Mouse (Mus musculus) limb, embryonic 15.5 days (tissue): ENCODE data around the gene Cd209g. TPM values are rescaled to one million over a fixed set of nuclear protein-coding genes. Genes with fewer than 3 reads are reported as not detected.
A peak's percentile ranks its signal among the peaks of the same experiment; 100 is the strongest.
"Not testable (repeated sequence)": the region's sequence is repeated elsewhere in the genome, so short reads cannot be mapped to it uniquely, and the experiment has no call there.

Experiments
- ATAC-seq: fragments of 200-750 bp; cut with Nextera tagmentation; 2 replicates; pipeline ENCODE4 v1.8.0; 2017; ENCODE audit warnings: low read depth, moderate TSS enrichment; ENCODE audit not compliant: insufficient number of reproducible peaks, low FRiP score, low TSS enrichment
- H3K27ac ChIP-seq: fragments of 300-500 bp; sonication (generic); 2 replicates; pipeline ENCODE4 v1.5.1; 2015; ENCODE audit warnings: moderate library complexity, mild to moderate bottlenecking, inconsistent platforms
- H3K27me3 ChIP-seq: fragments of 300-500 bp; sonication (generic); 2 replicates; pipeline ENCODE4 v1.6.1; 2015; ENCODE audit warnings: inconsistent platforms
- H3K36me3 ChIP-seq: fragments of 300-500 bp; sonication (generic); 2 replicates; pipeline ENCODE4 v1.6.1; 2015; ENCODE audit warnings: inconsistent platforms
- H3K4me1 ChIP-seq: fragments of 300-500 bp; sonication (generic); 2 replicates; pipeline ENCODE4 v1.6.1; 2015; ENCODE audit warnings: inconsistent platforms
- H3K4me2 ChIP-seq: fragments of 300-500 bp; sonication (generic); 2 replicates; pipeline ENCODE4 v1.6.1; 2015; ENCODE audit warnings: mild to moderate bottlenecking, inconsistent platforms
- H3K4me3 ChIP-seq: fragments of 300-500 bp; sonication (generic); 2 replicates; pipeline ENCODE4 v1.5.1; 2015; ENCODE audit warnings: mild to moderate bottlenecking, inconsistent platforms
- H3K9ac ChIP-seq: fragments of 300-500 bp; sonication (generic); 2 replicates; pipeline ENCODE4 v1.6.1; 2015; ENCODE audit warnings: inconsistent platforms
- H3K9me3 ChIP-seq: fragments of 300-500 bp; sonication (generic); 2 replicates; pipeline ENCODE4 v1.6.1; 2016; ENCODE audit warnings: inconsistent platforms
- WGBS: fragments of 180-500 bp; shearing (Covaris S2); methylation state at CpG from one replicate; pipeline ENCODE4 v1.1.7; 2015; 5-methylcytosine and 5-hydroxymethylcytosine counted together
- polyA plus RNA-seq: library from polyadenylated mRNA; unstranded; fragments of >200 nt; fragmentation: Nextera tagmentation; extraction: Ambion mirVana; gene quantifications from 2 replicates; pipeline ENCODE4 v1.2.1, GENCODE M21; 2015

The Cd209g gene
- polyA plus RNA-seq, result not detected in 2 replicates

DNA sequence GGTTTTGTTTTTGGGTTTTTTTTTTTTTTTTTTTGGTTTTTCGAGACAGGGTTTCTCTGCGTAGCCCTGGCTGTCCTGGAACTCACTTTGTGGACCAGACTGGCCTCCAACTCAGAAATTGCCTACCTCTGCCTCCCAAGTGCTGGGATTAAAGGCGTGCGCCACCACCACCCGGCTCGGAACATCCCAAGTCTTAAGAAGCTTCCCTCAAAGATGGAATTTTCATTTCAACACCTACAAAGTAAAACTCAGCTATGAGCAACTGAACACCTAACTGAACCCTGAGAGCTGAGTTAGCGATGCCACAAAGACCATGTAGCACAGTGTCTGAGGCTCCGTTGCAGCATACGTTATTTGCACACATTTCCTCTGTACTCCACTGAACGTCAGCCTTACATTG lies at the start of gene Cd209g:
Cd209g (plus strand) TSS at position 301 of the 400 bp plus-strand sequence.
- no peak for ATAC-seq
- no peak within 1 kb of the TSS for H3K9ac ChIP-seq
- H3K27me3 ChIP-seq, result 0 out of 2 replicates have a peak, but pooled peaks cover 7% of the 10 kb centered on the region
- H3K4me1 ChIP-seq, result no peaks in the 10 kb centered on the region
- no peaks in the 10 kb centered on the region for H3K36me3 ChIP-seq
- H3K27ac ChIP-seq, result no peak within 1 kb of the TSS
- 91% methylated on average over 10 of the region's 10 CpGs for WGBS
- H3K4me3 ChIP-seq, result no peak within 1 kb of the TSS
- H3K4me2 ChIP-seq, result no peak within 1 kb of the TSS
- no peaks in the 10 kb centered on the region for H3K9me3 ChIP-seq

GRCm38 (mm10) chr8:4087180-4087722 lies 46.6 kb upstream of the Cd209g start:
- 39% methylated on average over 33 of the region's 33 CpGs for WGBS
- not testable (repeated sequence) for H3K4me3 ChIP-seq, H3K4me2 ChIP-seq, ATAC-seq, H3K27me3 ChIP-seq, H3K9me3 ChIP-seq, H3K9ac ChIP-seq, H3K4me1 ChIP-seq, H3K36me3 ChIP-seq, H3K27ac ChIP-seq

GRCm38 (mm10) chr8:4088514-4088913 lies 45.4 kb upstream of the Cd209g start:
- H3K9me3 ChIP-seq, H3K27me3 ChIP-seq, H3K4me2 ChIP-seq, H3K27ac ChIP-seq, H3K36me3 ChIP-seq, H3K4me1 ChIP-seq, H3K9ac ChIP-seq, ATAC-seq, H3K4me3 ChIP-seq: not testable (repeated sequence)
- WGBS, result 85% methylated on average over 3 of the region's 3 CpGs

GRCm38 (mm10) chr8:4105735-4106134 lies 28.2 kb upstream of the Cd209g start, which contains the start of gene Cd209f:
TSS of gene Cd209f (minus strand) at chr8:4105835.
- H3K4me2 ChIP-seq, H3K9ac ChIP-seq, H3K27ac ChIP-seq, H3K4me1 ChIP-seq, H3K9me3 ChIP-seq, H3K4me3 ChIP-seq, H3K36me3 ChIP-seq, ATAC-seq, H3K27me3 ChIP-seq: not testable (repeated sequence)
- 60% methylated on average over 2 of the region's 2 CpGs for WGBS

DNA sequence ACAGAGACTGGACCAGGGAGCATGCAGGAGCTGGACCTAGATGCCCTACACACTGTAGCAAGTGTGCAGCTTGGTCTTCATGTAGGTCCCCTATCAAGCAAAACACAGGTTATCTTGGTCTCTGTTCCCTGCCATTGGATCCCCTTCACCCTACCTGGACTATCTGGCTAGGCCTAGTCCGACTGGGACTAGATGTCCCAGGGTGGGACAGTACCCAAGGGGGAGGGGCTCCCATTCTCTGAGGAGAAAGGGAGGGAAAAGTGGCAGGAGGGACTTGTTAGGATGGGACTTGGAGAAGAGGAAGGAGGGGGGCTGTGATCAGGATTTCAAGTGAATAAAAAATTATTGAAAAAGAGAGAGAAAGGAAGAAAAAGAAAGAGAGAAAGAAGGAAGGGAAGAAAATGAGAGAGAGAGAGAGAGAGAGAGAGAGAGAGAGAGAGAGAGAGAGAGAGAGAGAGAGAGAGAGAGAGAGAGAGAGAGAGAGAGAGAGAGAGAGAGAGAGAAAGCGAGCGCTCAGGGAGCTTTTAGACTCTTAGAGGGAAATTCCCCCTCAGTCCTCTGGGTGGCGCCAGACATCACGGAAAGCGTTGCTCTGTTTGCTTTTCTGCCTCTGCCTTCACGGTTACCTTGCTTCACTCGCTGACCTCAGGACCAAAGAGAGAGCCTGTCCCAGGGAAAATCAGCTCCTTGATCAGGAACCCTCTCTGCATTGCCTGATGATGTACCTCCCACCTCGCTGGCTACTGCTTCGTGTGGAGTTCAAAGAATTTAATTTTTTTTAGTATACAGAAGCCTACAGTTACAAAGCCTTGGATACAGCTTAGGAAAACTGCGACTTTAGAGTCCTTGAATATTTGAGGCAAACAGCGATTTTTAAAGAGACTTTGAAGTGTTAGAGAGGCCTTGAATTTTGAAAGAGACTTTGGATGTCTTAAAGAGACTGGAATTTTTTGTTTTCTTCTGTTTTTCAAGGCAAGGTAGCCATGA lies 6.1 kb downstream of the Cd209g start:
- Histone ChIP-seq H3K9ac (no peak overlapping the region), H3K36me3 (no peaks in the 10 kb centered on the region), H3K27me3 (0 out of 2 replicates have a peak, but pooled peaks cover 7% of the 10 kb centered on the region), H3K4me3 (no peak overlapping the region), H3K9me3 (no peaks in the 10 kb centered on the region), H3K27ac (no peak overlapping the region), H3K4me1 (no peaks in the 10 kb centered on the region), H3K4me2 (no peak overlapping the region)
- WGBS, result 13% methylated on average over 12 of the region's 12 CpGs
- ATAC-seq, result no peak

GRCm38 (mm10) chr8:4141721-4142120 lies 7.8 kb downstream of the Cd209g start:
- H3K4me2 ChIP-seq, result no peak overlapping the region
- H3K4me3 ChIP-seq, result no peak overlapping the region
- H3K9ac ChIP-seq, result no peak overlapping the region
- 65% methylated on average over 3 of the region's 3 CpGs for WGBS
- H3K27ac ChIP-seq, result no peak overlapping the region
- no peaks in the 10 kb centered on the region for H3K9me3 ChIP-seq
- H3K4me1 ChIP-seq, result no peaks in the 10 kb centered on the region
- ATAC-seq, result no peak
- no peaks in the 10 kb centered on the region for H3K36me3 ChIP-seq
- 0 out of 2 replicates have a peak, but pooled peaks cover 7% of the 10 kb centered on the region for H3K27me3 ChIP-seq

DNA sequence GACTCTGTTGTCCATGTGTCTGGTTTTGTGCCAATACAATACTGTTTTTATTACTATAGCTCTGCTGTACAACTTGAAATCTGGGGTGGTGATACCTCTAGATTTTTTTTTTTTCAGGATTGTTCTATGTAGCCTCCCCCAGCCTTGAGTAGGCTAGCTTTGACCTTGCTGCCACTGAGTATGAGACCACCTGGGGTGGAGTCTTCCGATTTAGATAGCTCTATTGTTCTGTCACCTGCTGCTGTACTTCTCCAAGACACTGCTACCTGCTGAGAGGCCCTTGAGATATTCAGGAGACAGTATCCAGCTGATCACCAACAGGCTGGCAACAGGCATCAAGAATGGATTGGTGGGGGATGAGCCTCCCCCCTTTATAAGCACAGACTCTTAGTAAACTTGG lies 13.4 kb downstream of the Cd209g start:
- Histone ChIP-seq H3K9me3 (no peaks in the 10 kb centered on the region), H3K27ac (no peak overlapping the region), H3K4me3 (no peak overlapping the region), H3K9ac (no peak overlapping the region), H3K4me1 (no peaks in the 10 kb centered on the region), H3K36me3 (no peaks in the 10 kb centered on the region), H3K27me3 (no peaks in the 10 kb centered on the region), H3K4me2 (no peak overlapping the region)
- no peak for ATAC-seq
- WGBS, result 38% methylated on average over 1 of the region's 1 CpGs

DNA sequence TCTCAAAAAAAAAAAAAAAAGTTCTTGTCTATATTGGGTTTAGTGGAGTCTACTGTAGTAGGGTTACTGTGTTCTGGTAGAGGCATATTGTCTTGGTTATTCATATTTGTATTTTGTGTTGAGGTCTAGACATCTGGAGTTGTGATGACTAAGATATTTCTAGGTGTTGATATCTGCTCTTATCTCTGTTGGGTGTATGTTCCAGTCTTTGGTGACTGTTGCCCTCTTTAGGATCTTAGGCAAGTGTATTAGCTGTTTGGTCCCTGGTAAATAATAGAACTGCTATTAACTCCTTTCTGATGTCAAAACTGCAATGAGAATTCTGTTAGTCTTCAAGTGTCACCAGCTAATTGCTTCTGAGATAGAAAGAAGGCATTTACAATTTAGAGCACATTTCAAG lies 21.0 kb downstream of the Cd209g start:
- Histone ChIP-seq H3K4me2 (no peak overlapping the region), H3K9ac (no peak overlapping the region), H3K9me3 (no peaks in the 10 kb centered on the region), H3K4me3 (no peak overlapping the region), H3K36me3 (no peaks in the 10 kb centered on the region), H3K4me1 (no peaks in the 10 kb centered on the region), H3K27ac (no peak overlapping the region), H3K27me3 (no peaks in the 10 kb centered on the region)
- no peak for ATAC-seq

DNA sequence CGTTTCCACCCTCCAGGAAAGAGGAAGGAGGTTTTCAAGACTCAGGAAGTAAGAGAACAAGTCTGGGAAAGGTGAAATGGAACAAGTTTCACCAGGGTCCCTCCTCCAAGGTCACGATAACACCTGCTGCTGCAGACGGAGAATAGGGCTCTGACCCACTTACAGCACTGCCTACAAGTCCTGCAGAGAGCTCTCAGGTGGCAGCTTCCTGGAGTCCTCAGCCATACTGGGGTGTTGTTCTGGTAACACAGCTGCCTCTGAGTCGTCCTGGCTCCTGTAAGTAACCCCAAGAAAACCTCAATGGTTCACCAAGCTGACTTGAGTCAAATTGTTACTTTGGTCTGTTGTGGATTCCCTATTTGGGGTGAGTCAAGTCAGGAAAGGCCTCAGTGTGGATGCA lies 28.9 kb downstream of the Cd209g start:
- H3K9ac ChIP-seq, result no peak overlapping the region
- H3K4me2 ChIP-seq, result no peak overlapping the region
- H3K4me3 ChIP-seq, result no peak overlapping the region
- peaks cover 9% of the 10 kb centered on the region; the same call in 1 of the 2 replicates for H3K4me1 ChIP-seq
- H3K9me3 ChIP-seq, result no peaks in the 10 kb centered on the region
- 49% methylated on average over 4 of the region's 4 CpGs for WGBS
- no peak overlapping the region for H3K27ac ChIP-seq
- H3K36me3 ChIP-seq, result no peaks in the 10 kb centered on the region
- no peak for ATAC-seq
- H3K27me3 ChIP-seq, result no peaks in the 10 kb centered on the region

DNA sequence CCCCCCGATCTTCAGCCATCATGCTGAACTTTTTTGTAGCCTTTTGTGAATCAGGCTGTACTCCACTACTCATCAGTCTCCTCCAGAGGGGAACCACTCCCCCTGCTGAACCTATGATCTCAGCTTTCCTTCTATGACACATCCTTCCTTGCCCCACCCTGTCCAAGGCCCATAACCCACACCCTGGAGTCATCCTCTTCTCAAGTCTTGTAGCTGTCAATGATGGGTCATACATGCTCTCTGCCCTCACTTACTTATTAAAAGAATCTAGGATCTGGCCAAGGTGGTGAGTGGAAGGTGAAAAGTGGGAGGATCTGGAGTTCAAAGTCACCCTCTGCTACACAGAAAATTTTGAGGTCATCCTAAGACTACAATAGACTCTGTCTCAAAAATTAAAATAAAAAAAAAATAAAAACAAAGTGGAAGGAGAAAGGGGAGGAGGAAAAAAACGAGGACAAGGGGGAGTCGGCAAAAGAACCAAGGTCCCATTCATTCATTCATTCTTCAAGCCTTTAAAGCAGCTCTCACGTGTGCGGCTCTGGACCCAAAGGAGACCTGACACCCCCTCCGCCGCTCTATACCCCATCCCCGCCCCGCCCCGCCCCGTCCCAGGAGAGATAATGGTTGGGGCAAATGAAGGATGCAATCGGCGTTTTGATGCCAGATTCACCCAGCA lies 31.4 kb downstream of the Cd209g start:
- no peaks in the 10 kb centered on the region for H3K36me3 ChIP-seq
- H3K9me3 ChIP-seq, result no peaks in the 10 kb centered on the region
- no peak for ATAC-seq
- H3K27ac ChIP-seq, result peak overlapping the region; percentile 38
- whole genome bisulfite sequencing, result 7% methylated on average over 12 of the region's 13 CpGs
- peak overlapping the region; percentile 28; the same call in 1 of the 2 replicates for H3K9ac ChIP-seq
- H3K27me3 ChIP-seq, result no peaks in the 10 kb centered on the region
- H3K4me1 ChIP-seq, result peaks cover 13% of the 10 kb centered on the region; the same call in 1 of the 2 replicates
- peak overlapping the region; percentile 59 for H3K4me2 ChIP-seq
- peak overlapping the region; percentile 96 for H3K4me3 ChIP-seq

GRCm38 (mm10) chr8:4165852-4166751 lies 32.2 kb downstream of the Cd209g start, which contains the start of gene Evi5l:
TSS of gene Evi5l (plus strand) at chr8:4166567.
- Histone ChIP-seq H3K27ac (peak within 1 kb of the TSS; percentile 38), H3K27me3 (no peaks in the 10 kb centered on the region), H3K4me1 (peaks cover 13% of the 10 kb centered on the region; the same call in 1 of the 2 replicates), H3K36me3 (no peaks in the 10 kb centered on the region), H3K4me3 (peak within 1 kb of the TSS; percentile 96), H3K4me2 (peak within 1 kb of the TSS; percentile 80), H3K9ac (peak within 1 kb of the TSS; percentile 73), H3K9me3 (no peaks in the 10 kb centered on the region)
- peak; percentile 99 for ATAC-seq
- WGBS, result under 1% methylated on average over 51 of the region's 51 CpGs
